In the genomic region with DNA sequence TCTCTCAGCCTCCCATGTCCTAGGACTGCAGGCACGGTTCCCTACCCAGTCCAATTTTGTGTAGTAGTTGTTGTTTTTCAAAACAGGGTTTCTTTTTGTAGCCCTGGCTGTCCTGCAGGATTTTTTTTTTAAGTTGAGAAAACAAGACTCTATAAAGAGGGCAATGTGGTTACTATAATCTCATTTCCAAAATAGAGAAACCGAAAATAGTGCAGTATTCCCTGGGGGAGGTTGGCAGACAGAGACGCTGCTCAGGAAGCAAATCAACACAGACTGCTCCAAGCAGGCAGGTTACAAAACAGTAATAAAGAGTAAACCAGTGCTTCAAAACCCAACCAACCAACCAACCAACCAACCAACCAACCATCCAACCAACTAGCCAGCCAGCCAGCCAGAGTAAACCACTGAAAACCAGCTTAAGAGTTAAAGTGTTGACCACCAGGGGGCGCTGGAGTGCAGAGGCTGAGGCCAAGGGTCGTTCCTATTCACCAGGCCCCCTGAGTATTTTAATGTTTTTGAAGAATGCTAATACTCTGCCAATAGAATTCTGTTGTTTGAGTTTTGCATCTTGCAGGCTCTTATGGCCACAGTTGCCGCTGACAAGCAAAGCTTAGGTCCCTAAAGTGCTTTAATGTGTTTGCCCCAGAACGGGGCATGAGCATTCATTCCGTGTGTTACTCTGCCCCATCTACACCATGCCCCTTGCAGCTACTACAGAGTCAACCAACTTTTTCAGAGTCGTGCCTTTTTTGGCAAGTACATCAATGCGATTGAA, we compare ENCODE assay signal across 9 mouse cellular contexts. TPM values are rescaled to one million over a fixed set of nuclear protein-coding genes. Genes with fewer than 3 reads are reported as not detected.
DNase-seq lines count a peak whose midpoint lies in the region; ATAC-seq and TF ChIP-seq lines count a peak whose summit lies in the region.
"Had no signal": no experiment of that assay in that cellular context is flagged by ENCODE, and none has a peak within 500 bp of the region (broad histone marks: within the 10 kb centered on the region; RNA-seq: fewer than 3 reads in every experiment).

No protein-coding gene starts in this region.

- no peaks in the 10 kb centered on the region for H3K4me1 ChIP-seq in cortical plate, adult 2 months (ENCODE audit: control insufficient read depth, insufficient read depth, low read length)
- no peaks in the 10 kb centered on the region for H3K4me1 ChIP-seq in hindbrain, postnatal 0 days (ENCODE audit: insufficient read depth, low read length)
- no peaks in the 10 kb centered on the region for H3K4me1 ChIP-seq in lung, embryonic 14.5 days (ENCODE audit: insufficient read depth)

- no peak overlapping the region for H3K4me3 ChIP-seq in cortical plate, adult 2 months (ENCODE audit: insufficient read depth, low read length)
- H3K4me3 ChIP-seq in hindbrain, postnatal 0 days (ENCODE audit: low read length) = no peak overlapping the region
- no peak overlapping the region for H3K4me3 ChIP-seq in lung, embryonic 14.5 days (ENCODE audit: low read depth, low read length)

- DNase-seq in frontal cortex, postnatal 36 days (ENCODE audit: low spot score in 2 of 2) = peak; percentile 37 to 44
- DNase-seq in 416B (ENCODE audit: low read depth) = peak; percentile 64
- peak; percentile 74 for DNase-seq in ZHBTc4 (ENCODE audit: low read depth, low spot score)
- DNase-seq in hindbrain, postnatal 0 days (ENCODE audit: low spot score) = peak; percentile 63
- peak; percentile 81 for DNase-seq in lung, embryonic 14.5 days
- DNase-seq in spleen, postnatal 36 days (ENCODE audit: low spot score in 2 of 2) = peak; percentile 52 to 65

- 50% methylated on average over 10 of the region's 10 CpGs for WGBS in hindbrain, postnatal 0 days
- 55% methylated on average over 10 of the region's 10 CpGs for WGBS in lung, embryonic 14.5 days

- no peak for ATAC-seq in frontal cortex, adult (ENCODE audit: low TSS enrichment)
- no peak for ATAC-seq in hindbrain, postnatal 0 days
- no peak for ATAC-seq in lung, embryonic 14.5 days (ENCODE audit: insufficient read depth)

- H3K36me3 ChIP-seq in hindbrain, postnatal 0 days (ENCODE audit: insufficient read depth, low read length) = no peaks in the 10 kb centered on the region
- H3K36me3 ChIP-seq in lung, embryonic 14.5 days (ENCODE audit: insufficient read depth) = no peaks in the 10 kb centered on the region

- TF ChIP-seq POLR2A in cortical plate, adult 2 months (IDR thresholded peaks at IDR 0.05; ENCODE audit: extremely low read depth, insufficient read depth, low read length) = no peak

- H3K4me2 ChIP-seq in hindbrain, postnatal 0 days (ENCODE audit: low read depth, low read length) = no peak overlapping the region
- H3K4me2 ChIP-seq in lung, embryonic 14.5 days = no peak overlapping the region

- no peak overlapping the region for H3K27ac ChIP-seq in cortical plate, adult 2 months (ENCODE audit: insufficient read depth, low read length)
- no peak overlapping the region for H3K27ac ChIP-seq in hindbrain, postnatal 0 days
- no peak overlapping the region for H3K27ac ChIP-seq in lung, embryonic 14.5 days (ENCODE audit: low read depth)

- no peaks in the 10 kb centered on the region for H3K9me3 ChIP-seq in hindbrain, postnatal 0 days (ENCODE audit: low read length)
- no peaks in the 10 kb centered on the region for H3K9me3 ChIP-seq in lung, embryonic 14.5 days (ENCODE audit: low read depth, low read length)

- TF ChIP-seq CTCF in cortical plate, adult 2 months (IDR thresholded peaks at IDR 0.05; ENCODE audit: extremely low read depth, insufficient read depth, low read length) = peak; percentile 56; the same call in 1 of the 2 replicates
- peak; percentile 82 for TF ChIP-seq CTCF in hindbrain, postnatal 0 days (IDR thresholded peaks at IDR 0.05; ENCODE audit: low read depth)
- TF ChIP-seq CTCF in lung, embryonic 14.5 days (IDR thresholded peaks at IDR 0.05; ENCODE audit: low read depth) = peak; percentile 84

- H3K27me3 ChIP-seq in hindbrain, postnatal 0 days (ENCODE audit: insufficient read depth, low read length) = no peaks in the 10 kb centered on the region
- H3K27me3 ChIP-seq in lung, embryonic 14.5 days (ENCODE audit: insufficient read depth, low read length) = no peaks in the 10 kb centered on the region

- H3K9ac ChIP-seq in hindbrain, postnatal 0 days (replicated peaks; ENCODE audit: low read length) = no peak overlapping the region
- H3K9ac ChIP-seq in lung, embryonic 14.5 days = no peak overlapping the region

RNA-seq across cellular contexts. Expression of gene Gstp2, which starts 6.1 kb away (rescaled TPM):
- 11.7 and 12.9 TPM in 2 replicates for polyA plus RNA-seq in cortical plate, adult 2 months (2012; rRNA removed)
- total RNA-seq in hindbrain, postnatal 0 days (2014; rRNA removed) = 0.52 TPM in 1 of 2 replicates, not detected in the other
- polyA plus RNA-seq in hindbrain, postnatal 0 days (2015; fragmentation: Nextera tagmentation; extraction: Ambion mirVana) = 2.2 and 3.0 TPM in 2 replicates
- 2.9 and 3.4 TPM in 2 replicates for polyA plus RNA-seq in lung, embryonic 14.5 days (2014; fragmentation: Nextera tagmentation; extraction: Ambion mirVana)

RNA-seq across cellular contexts. Expression of gene Gstp3, which starts 7.4 kb away (rescaled TPM):
- polyA plus RNA-seq in cortical plate, adult 2 months (2012; rRNA removed) = not detected in 2 replicates
- not detected in 2 replicates for total RNA-seq in hindbrain, postnatal 0 days (2014; rRNA removed)
- polyA plus RNA-seq in hindbrain, postnatal 0 days (2015; fragmentation: Nextera tagmentation; extraction: Ambion mirVana) = not detected in 2 replicates
- not detected in 2 replicates for polyA plus RNA-seq in lung, embryonic 14.5 days (2014; fragmentation: Nextera tagmentation; extraction: Ambion mirVana)
- total RNA-seq: layer of hippocampus, adult 8-10 months had no signal

RNA-seq across cellular contexts. Expression of gene Gstp1, which starts 14.1 kb away (rescaled TPM):
- polyA plus RNA-seq in cortical plate, adult 2 months (2012; rRNA removed) = 511 and 557 TPM in 2 replicates
- 317 and 335 TPM in 2 replicates for total RNA-seq in hindbrain, postnatal 0 days (2014; rRNA removed)
- polyA plus RNA-seq in hindbrain, postnatal 0 days (2015; fragmentation: Nextera tagmentation; extraction: Ambion mirVana) = 575 and 599 TPM in 2 replicates
- polyA plus RNA-seq in lung, embryonic 14.5 days (2014; fragmentation: Nextera tagmentation; extraction: Ambion mirVana) = 424 and 468 TPM in 2 replicates

RNA-seq across cellular contexts. Expression of gene Cabp2, which starts 29.4 kb away (rescaled TPM):
- not detected in 2 replicates for polyA plus RNA-seq in cortical plate, adult 2 months (2012; rRNA removed)
- not detected in 2 replicates for total RNA-seq in hindbrain, postnatal 0 days (2014; rRNA removed)
- polyA plus RNA-seq in hindbrain, postnatal 0 days (2015; fragmentation: Nextera tagmentation; extraction: Ambion mirVana) = not detected in 2 replicates
- polyA plus RNA-seq in lung, embryonic 14.5 days (2014; fragmentation: Nextera tagmentation; extraction: Ambion mirVana) = not detected in 2 replicates
- total RNA-seq: layer of hippocampus, adult 8-10 months had no signal

RNA-seq across cellular contexts. Expression of gene Ndufv1, which starts 39.3 kb away (rescaled TPM):
- polyA plus RNA-seq in cortical plate, adult 2 months (2012; rRNA removed) = 260 and 262 TPM in 2 replicates
- 160 and 203 TPM in 2 replicates for total RNA-seq in hindbrain, postnatal 0 days (2014; rRNA removed)
- 285 and 291 TPM in 2 replicates for polyA plus RNA-seq in hindbrain, postnatal 0 days (2015; fragmentation: Nextera tagmentation; extraction: Ambion mirVana)
- polyA plus RNA-seq in lung, embryonic 14.5 days (2014; fragmentation: Nextera tagmentation; extraction: Ambion mirVana) = 193 and 198 TPM in 2 replicates
